Mouse (Mus musculus): ENCODE results near the gene Pnrc2. TPM values are rescaled to one million over a fixed set of nuclear protein-coding genes. Genes with fewer than 3 reads are reported as not detected.

Pnrc2 gene
- polyA plus RNA-seq (2015; fragmentation: Nextera tagmentation; extraction: Ambion mirVana): 96.7 and 102 TPM in 2 replicates

DNA sequence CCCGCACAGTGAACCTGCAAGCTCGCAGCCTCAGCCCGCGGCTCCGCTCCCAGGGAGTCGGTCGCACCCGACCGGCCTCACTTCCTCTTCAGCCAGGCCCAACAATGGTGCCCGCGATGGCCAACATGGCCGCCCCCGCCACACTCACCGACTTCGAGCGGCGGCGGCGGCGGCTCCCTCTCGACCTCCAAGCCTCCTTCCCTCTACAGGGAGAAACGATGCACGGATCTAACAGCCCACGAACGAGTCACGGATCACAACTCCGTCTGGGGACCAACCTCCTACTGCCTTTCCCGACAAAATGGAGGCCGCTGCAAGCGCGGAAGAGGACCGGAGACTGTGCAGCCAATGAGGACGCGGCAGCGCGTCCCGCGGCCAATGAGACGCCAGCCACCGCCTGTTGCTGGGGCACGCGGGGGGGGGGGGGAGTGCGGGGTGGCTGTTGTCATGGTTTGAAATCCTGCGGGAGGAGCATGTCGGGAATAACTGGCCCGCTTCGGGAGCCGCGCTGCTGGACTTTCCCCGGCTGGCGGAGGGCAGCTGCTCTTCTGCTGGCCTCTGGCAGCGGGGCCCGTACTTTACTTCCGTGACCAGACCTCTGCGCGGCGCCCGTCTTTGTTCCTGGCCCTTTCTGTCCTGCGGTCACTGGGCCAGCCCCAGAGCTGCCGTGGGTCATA lies at the start of gene Pnrc2:
Gene Pnrc2, minus strand, starts transcription at position 325 of the 677 bp plus-strand sequence.

DNA sequence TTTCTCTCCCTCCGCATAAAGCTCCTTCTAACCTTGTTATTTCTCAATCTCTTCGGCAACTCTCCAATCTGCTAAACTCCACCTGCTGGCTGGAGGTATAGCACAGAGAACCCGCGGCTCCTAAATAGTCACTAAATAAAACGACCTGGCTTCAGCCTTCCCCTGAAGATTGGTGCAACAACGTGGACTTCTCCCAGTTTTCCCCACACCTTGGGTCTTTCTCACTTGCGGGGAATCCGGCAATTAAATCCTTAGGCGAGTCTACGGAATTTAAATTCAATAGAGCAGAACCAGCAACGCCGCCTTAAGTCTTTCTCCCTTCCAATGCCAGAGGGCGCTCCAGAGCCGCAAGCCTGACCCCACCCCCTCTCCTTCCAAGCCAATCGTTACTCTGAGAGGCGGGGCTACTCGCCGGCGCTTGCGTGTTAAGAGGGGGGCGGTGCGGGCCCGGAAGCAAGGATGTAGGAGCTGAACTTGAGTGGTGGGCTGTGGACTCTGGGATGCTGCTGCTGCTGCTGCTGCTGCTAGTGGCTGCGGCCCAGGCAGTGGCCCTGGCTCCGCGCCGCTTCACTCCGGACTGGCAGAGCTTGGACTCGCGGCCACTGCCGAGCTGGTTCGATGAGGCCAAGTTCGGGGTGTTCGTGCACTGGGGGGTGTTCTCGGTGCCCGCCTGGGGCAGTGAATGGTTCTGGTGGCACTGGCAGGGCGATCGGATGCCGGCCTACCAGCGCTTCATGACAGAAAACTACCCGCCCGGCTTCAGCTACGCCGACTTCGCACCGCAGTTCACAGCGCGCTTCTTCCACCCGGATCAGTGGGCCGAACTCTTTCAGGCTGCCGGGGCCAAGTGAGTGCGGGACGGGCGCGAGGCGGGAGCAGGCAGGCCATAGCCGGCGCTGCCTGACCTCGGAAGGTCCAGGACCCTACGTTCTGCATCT lies 46.9 kb upstream of the Pnrc2 start, which contains the start of gene Fuca1:
Gene Fuca1, plus strand, starts transcription at position 432 of the 938 bp plus-strand sequence.

DNA sequence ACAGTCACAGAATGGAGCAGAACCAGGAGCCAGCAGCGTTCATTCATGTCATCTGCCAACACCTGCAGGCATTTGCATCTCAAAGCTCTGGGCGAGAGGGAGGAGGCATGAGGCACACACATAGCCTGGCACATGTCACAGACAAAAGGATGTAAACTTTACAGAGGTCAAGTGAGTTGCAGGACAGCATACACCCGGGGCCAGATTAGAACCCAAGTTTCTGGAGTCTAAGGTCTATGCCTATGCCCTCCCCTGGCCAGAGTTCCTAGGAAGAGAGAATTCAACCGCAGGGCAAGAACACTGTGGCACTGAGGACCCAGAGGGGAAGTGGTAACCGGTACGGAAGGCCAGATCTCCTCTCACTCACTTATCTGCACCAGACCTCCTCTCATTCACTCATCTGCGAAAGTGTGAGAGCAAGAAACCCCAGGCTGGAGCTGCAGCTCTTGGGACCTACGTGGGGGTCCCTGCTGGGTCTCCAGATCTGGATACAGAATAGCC lies 21.5 kb upstream of the Pnrc2 start, which contains the start of gene Cnr2:
Gene Cnr2, plus strand, starts transcription at position 324 of the 501 bp plus-strand sequence.

DNA sequence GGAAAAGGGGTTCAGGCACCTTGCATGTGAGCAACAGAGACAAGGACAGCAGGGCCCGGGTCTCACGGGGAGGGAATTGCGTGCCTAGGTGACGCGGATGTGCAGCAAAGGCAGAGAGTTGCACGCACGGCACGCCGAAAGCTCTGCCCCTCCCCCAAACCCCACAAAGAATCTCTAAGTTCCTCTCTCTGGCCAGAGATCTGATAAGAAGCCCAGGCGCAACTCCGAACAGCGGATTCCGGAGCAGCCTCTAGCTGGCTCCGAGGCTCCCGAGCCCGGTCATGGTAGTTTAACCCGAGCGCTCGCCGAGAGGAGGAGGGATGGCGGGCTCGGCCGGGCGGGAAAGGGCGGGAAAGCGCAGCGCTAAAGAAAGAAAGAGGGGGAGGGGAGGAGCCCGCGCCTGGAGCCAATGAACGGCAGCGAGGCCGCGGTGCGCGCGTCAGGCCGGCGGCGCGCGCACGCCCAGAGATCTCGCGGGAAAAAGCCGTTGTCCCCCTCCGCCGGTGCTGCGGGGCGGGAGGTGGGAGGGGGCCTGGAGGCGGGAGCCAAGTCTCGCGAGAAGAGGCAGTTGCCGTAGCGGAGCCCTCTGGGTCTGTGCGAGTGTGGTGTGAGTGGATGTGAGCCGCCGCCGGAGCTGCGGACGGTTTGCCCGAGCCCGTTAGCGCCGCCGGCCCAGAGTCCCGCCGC lies 18.0 kb downstream of the Pnrc2 start, which contains the start of gene Srsf10:
Gene Srsf10, plus strand, starts transcription at position 212 of the 687 bp plus-strand sequence.

Other genes with a start within 250 kb of the Pnrc2 start
- gene Ifnlr1, start 187.6 kb downstream of the Pnrc2 start, polyA plus RNA-seq (2015; fragmentation: Nextera tagmentation; extraction: Ambion mirVana): 0.05 TPM in 1 of 2 replicates, not detected in the other
- gene Il22ra1, start 145.7 kb downstream of the Pnrc2 start, polyA plus RNA-seq (2015; fragmentation: Nextera tagmentation; extraction: Ambion mirVana): 0.05 TPM in 1 of 2 replicates, not detected in the other
- gene Myom3, start 114.1 kb downstream of the Pnrc2 start, polyA plus RNA-seq (2015; fragmentation: Nextera tagmentation; extraction: Ambion mirVana): 17.1 and 18.2 TPM in 2 replicates
- gene Srsf10, start 18.1 kb downstream of the Pnrc2 start, polyA plus RNA-seq (2015; fragmentation: Nextera tagmentation; extraction: Ambion mirVana): 73.3 and 74.2 TPM in 2 replicates
- gene Cnr2, start 21.5 kb upstream of the Pnrc2 start, polyA plus RNA-seq (2015; fragmentation: Nextera tagmentation; extraction: Ambion mirVana): 0.46 and 0.57 TPM in 2 replicates
- gene Fuca1, start 46.9 kb upstream of the Pnrc2 start, polyA plus RNA-seq (2015; fragmentation: Nextera tagmentation; extraction: Ambion mirVana): 38.2 and 40.3 TPM in 2 replicates
- 76.7 and 78.3 TPM in 2 replicates for gene Hmgcl, start 72.6 kb upstream of the Pnrc2 start, polyA plus RNA-seq (2015; fragmentation: Nextera tagmentation; extraction: Ambion mirVana)
- 7.0 and 16.6 TPM in 2 replicates for gene Gale, start 89.9 kb upstream of the Pnrc2 start, polyA plus RNA-seq (2015; fragmentation: Nextera tagmentation; extraction: Ambion mirVana)
- 45.9 and 54.5 TPM in 2 replicates for gene Lypla2, start 98.8 kb upstream of the Pnrc2 start, polyA plus RNA-seq (2015; fragmentation: Nextera tagmentation; extraction: Ambion mirVana)
- gene Pithd1, start 113.4 kb upstream of the Pnrc2 start, polyA plus RNA-seq (2015; fragmentation: Nextera tagmentation; extraction: Ambion mirVana): 37.3 and 40.1 TPM in 2 replicates
- gene Eloa, start 147.9 kb upstream of the Pnrc2 start, polyA plus RNA-seq (2015; fragmentation: Nextera tagmentation; extraction: Ambion mirVana): 20.9 and 22.3 TPM in 2 replicates
- 244 and 267 TPM in 2 replicates for gene Rpl11, start 179.6 kb upstream of the Pnrc2 start, polyA plus RNA-seq (2015; fragmentation: Nextera tagmentation; extraction: Ambion mirVana)

Data from skeletal muscle tissue, postnatal 0 days (tissue).